Mouse (Mus musculus): ENCODE data around the gene Nfatc3.

DNA sequence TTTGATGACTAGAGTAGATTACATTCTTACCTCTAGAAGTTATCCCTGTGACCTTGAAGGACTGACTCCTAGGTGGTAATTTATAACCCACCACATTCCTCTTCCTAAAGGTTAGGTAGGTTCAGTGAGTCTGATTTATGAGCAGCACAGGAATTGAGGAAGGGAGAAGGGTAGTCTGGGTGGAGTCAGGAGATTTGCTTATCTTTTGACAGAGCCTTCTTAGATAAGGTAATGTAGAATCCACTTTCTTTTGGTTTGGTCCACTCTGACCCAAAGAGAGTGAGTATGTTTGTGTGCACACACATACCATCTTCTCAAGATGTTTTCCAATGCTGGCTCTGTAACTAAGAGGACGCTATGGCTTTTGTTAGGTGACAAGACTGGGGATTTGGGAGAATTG is 119.0 kb downstream of the Nfatc3 start:
- no peak for TF ChIP-seq MAFK (IDR thresholded peaks at IDR 0.05; ENCODE audit: insufficient read depth, low read depth, low read length)
- TF ChIP-seq CHD2 (IDR thresholded peaks at IDR 0.05; ENCODE audit: low read depth, low read length), result no peak
- no peak for TF ChIP-seq ZNF384 (IDR thresholded peaks at IDR 0.05; ENCODE audit: low read depth, low read length)
- no peak for TF ChIP-seq HCFC1 (IDR thresholded peaks at IDR 0.05; ENCODE audit: borderline replicate concordance, insufficient read depth, low read length)
- no peak for TF ChIP-seq ZC3H11A (IDR thresholded peaks at IDR 0.05; ENCODE audit: borderline replicate concordance, low read depth, low read length)
